Mouse (Mus musculus) brain, adult 10 weeks (tissue): Measurements from ENCODE around the gene Cdiptos. TPM values are rescaled to one million over a fixed set of nuclear protein-coding genes. Genes with fewer than 3 reads are reported as not detected.

Source experiments
- polyA plus RNA-seq: library from polyadenylated mRNA; stranded (reverse); fragments of 350-450 nt; fragmentation: Illumina TruSeq; extraction: RNeasy Lipid Tissue Mini Kit (QIAGEN cat#74804); gene quantifications from one replicate; pipeline ENCODE4 v1.2.3, GENCODE M21; 2015; ENCODE audit warnings: low read depth, low replicate concordance

The Cdiptos gene
- polyA plus RNA-seq: 0.82 TPM

GRCm38 (mm10) chr7:126975950-126976866 is at the start of gene Cdiptos:
Cdiptos (minus strand) TSS chr7:126976098.

DNA sequence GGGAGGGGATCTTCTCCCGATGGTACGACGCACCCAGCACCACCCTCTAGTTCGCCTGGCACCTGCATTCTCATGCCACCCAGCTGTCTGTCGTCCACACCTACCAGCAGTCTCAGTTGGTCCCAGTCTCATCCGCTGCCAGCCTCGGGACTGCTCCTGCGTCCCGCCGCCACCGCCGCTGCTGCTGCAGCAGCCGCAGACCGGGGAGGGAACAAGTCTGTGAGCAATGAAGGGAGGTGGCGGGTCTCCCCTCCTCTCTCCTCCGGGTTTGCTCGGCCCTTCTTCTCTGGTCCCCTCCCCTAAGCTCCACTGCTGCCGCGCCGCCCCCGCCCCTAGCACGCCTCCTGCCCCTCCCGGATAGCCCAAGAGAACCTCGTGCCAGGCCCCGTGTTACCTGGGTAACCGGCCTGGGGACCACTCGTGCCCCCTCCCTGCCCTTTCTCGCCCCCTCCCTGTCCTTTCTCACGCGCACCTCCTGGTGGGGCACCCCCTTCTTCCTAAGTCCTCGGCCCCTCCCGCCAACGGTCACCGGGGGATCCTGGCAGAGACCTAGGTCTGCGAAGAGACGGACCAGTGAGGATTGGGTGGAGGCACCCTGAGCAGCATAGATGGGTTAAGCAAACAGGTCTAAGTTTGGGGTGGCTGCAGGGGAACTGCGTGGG is 45.1 kb upstream of the Cdiptos start, which contains the start of the genes Gm42742 and Prrt2:
Gene Gm42742 (minus strand): TSS at position 197 of the 662 bp plus-strand sequence.
Gene Prrt2 (minus strand): TSS at position 311 of the 662 bp plus-strand sequence.

GRCm38 (mm10) chr7:127016971-127017949 is 41.4 kb upstream of the Cdiptos start, which contains the start of gene Pagr1a:
Pagr1a (minus strand) TSS chr7:127017352.

GRCm38 (mm10) chr7:127016481-127016485 is 40.4 kb upstream of the Cdiptos start, which contains the start of gene Pagr1b:
Pagr1b (minus strand) TSS chr7:127016484.

DNA sequence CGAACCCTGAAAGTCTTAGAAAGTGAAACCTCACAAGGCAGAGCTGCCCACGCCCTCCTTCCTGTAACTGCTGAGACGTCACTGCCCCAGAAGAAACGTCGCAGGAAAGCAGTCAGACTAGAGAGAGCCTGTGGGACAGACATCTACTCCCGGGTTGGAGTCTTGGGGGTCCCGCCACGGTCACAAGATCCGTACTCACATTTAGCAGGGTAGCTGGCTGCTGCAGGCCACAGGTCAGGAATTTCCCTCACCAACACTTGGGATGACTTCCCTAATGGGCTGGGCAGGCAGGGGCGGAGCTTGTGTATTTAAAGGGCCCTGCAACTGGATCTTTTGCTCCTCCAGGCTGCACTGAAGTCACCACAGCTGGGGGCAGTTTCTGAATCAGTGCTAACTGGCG is 38.4 kb upstream of the Cdiptos start, which contains the start of gene Mvp:
Gene Mvp (minus strand): TSS at position 302 of the 400 bp plus-strand sequence.

DNA sequence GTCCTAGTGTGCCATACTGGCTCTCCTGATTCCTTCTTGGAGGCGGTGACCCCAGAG is 177 bp downstream of the Cdiptos start, which contains the start of gene Cdipt:
Gene Cdipt (plus strand): TSS at position 22 of the 57 bp plus-strand sequence.

DNA sequence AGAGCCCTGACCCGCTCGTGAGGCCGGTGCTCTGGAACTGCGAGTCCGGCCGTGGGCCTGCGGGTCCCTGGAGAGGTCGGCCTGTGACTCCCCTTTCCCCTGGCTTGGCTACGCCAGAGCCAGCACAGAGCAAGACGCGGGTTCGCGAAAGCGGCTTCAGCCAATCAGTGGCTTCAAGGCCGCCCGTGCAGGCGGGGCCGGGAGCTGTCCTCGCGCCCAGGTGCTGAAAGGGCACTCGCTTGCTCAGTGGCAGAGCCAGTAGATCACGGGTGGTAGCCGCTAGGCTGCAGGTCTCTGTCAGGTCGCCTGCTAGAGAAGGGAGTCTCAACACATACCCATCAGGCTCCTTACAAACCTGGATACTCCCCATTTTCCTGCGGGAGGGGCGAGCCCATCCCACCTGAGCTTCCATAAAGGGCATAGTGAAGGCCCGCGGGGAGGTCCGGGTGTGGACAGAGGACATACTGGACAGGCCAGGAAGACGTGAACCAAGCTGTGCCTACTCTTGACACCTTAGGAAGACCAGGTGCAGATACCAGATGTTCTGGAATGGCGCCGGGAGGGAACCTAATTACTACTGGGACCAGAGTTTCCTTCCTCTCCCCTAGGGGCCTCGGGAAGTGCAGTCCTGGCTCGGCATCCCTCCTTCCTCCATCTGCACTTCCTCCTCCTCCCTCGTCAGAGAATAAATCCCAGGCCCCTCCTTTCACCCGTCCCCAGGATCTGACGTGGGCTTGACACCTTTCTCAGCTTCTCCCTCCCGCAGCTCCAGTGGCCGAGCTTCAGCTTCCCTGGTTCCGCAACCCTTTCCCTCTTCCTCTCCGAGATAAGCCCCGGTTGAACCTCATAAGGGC is 25.9 kb downstream of the Cdiptos start, which contains the start of gene Sez6l2:
Gene Sez6l2 (plus strand): TSS at position 771 of the 854 bp plus-strand sequence.

GRCm38 (mm10) chr7:126949403-126949792 is 26.5 kb downstream of the Cdiptos start, which contains the start of gene Asphd1:
Asphd1 (minus strand) TSS chr7:126949582.

DNA sequence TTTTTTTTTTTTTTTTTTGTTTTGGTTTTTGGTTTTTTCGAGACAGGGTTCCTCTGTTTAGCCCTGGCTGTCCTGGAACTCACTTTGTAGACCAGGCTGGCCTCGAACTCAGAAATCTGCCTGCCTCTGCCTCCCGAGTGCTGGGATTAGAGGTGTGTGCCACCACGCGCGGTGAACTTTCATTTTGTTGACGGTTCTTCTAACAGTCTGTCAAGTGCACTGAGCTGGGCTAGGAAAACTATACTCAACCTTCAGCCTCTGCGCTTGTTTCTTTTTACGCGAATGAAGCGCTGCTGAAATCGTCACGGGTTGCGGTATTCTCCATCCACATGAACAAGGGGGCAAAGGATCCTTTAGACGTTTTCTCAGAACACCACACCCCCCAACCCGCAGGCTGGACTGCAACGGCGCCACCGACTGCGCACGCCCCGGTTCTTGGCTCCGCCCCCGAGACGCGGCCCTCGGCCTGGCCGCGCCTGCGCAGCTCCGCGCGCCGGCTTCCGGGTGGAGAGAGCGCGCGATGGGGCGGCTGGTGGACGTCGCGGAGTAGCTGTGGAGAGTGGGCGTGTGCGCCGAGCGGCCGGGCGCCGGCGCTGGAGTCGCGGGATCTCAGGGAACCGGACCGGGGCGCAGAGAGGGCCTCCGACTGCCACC is 47.4 kb downstream of the Cdiptos start, which contains the start of gene Kctd13:
Gene Kctd13 (plus strand): TSS at position 496 of the 654 bp plus-strand sequence.

GRCm38 (mm10) chr7:126922624-126923060 is 53.3 kb downstream of the Cdiptos start, which contains the start of gene Tmem219:
Tmem219 (minus strand) TSS chr7:126922917.

Other genes starting within 250 kb of the Cdiptos start
- gene Mapk3, start 216.5 kb downstream of the Cdiptos start, polyA plus RNA-seq: 169 TPM
- gene Gdpd3, start 209.8 kb downstream of the Cdiptos start, polyA plus RNA-seq: 2.1 TPM
- 387 TPM for gene Ypel3, start 199.1 kb downstream of the Cdiptos start, polyA plus RNA-seq
- 1.5 TPM for gene Tbx6, start 194.6 kb downstream of the Cdiptos start, polyA plus RNA-seq
- gene Ppp4c, start 183.6 kb downstream of the Cdiptos start, polyA plus RNA-seq: 61.6 TPM
- 55.7 TPM for gene Fam57b, start 178.4 kb downstream of the Cdiptos start, polyA plus RNA-seq
- not detected for gene 4930451I11Rik, start 144.5 kb downstream of the Cdiptos start, polyA plus RNA-seq
- 32.7 TPM for gene Doc2a, start 128.7 kb downstream of the Cdiptos start, polyA plus RNA-seq
- 46.0 TPM for gene Hirip3, start 114.1 kb downstream of the Cdiptos start, polyA plus RNA-seq
- 57.0 TPM for gene Ino80e, start 113.7 kb downstream of the Cdiptos start, polyA plus RNA-seq
- gene Taok2, start 91.4 kb downstream of the Cdiptos start, polyA plus RNA-seq: 79.3 TPM
- 29.0 TPM for gene Tmem219, start 53.2 kb downstream of the Cdiptos start, polyA plus RNA-seq
- gene Kctd13, start 47.2 kb downstream of the Cdiptos start, polyA plus RNA-seq: 159 TPM
- 39.0 TPM for gene Asphd1, start 26.5 kb downstream of the Cdiptos start, polyA plus RNA-seq
- gene Sez6l2, start 25.5 kb downstream of the Cdiptos start, polyA plus RNA-seq: 234 TPM
- gene Cdipt, start 184 bp downstream of the Cdiptos start, polyA plus RNA-seq: 168 TPM
- 4.3 TPM for gene Mvp, start 38.5 kb upstream of the Cdiptos start, polyA plus RNA-seq
- gene Pagr1b, start 40.4 kb upstream of the Cdiptos start, polyA plus RNA-seq: not detected
- 21.8 TPM for gene Pagr1a, start 41.3 kb upstream of the Cdiptos start, polyA plus RNA-seq
- gene Gm42742, start 45.0 kb upstream of the Cdiptos start, polyA plus RNA-seq: 57.4 TPM
- 205 TPM for gene Prrt2, start 45.1 kb upstream of the Cdiptos start, polyA plus RNA-seq
- 137 TPM for gene Maz, start 50.9 kb upstream of the Cdiptos start, polyA plus RNA-seq
- gene Kif22, start 66.4 kb upstream of the Cdiptos start, polyA plus RNA-seq: 8.7 TPM
- gene Zg16, start 111.2 kb upstream of the Cdiptos start, polyA plus RNA-seq: not detected
- 2.3 TPM for gene AI467606, start 115.3 kb upstream of the Cdiptos start, polyA plus RNA-seq
- 0.36 TPM for gene Qprt, start 146.1 kb upstream of the Cdiptos start, polyA plus RNA-seq
- gene Spn, start 161.7 kb upstream of the Cdiptos start, polyA plus RNA-seq: 0.21 TPM
- gene Cd2bp2, start 220.0 kb upstream of the Cdiptos start, polyA plus RNA-seq: 74.5 TPM
- gene Tbc1d10b, start 232.4 kb upstream of the Cdiptos start, polyA plus RNA-seq: 53.6 TPM
- gene Mylpf, start 232.8 kb upstream of the Cdiptos start, polyA plus RNA-seq: 5.3 TPM